Mouse (Mus musculus) liver, embryonic 13.5 days (tissue): ENCODE measurements around the gene Cpa2. TPM values are rescaled to one million over a fixed set of nuclear protein-coding genes. Genes with fewer than 3 reads are reported as not detected.

Source experiments
- ATAC-seq: fragments of 200-750 bp; cut with Nextera tagmentation; 2 replicates; pipeline ENCODE4 v1.8.0; 2017; ENCODE audit warnings: low read depth, mild to moderate bottlenecking, moderate number of reproducible peaks, moderate library complexity
- DNase-seq: peaks from one replicate; pipeline ENCODE4 v3.0.0; 2022
- H3K27ac ChIP-seq: fragments of 300-500 bp; sonication (generic); 2 replicates; pipeline ENCODE4 v1.5.1; 2015; ENCODE audit warnings: moderate library complexity, mild to moderate bottlenecking, inconsistent platforms
- H3K27me3 ChIP-seq: fragments of 300-500 bp; sonication (generic); 2 replicates; pipeline ENCODE4 v1.6.1; 2015; ENCODE audit warnings: mild to moderate bottlenecking, inconsistent platforms
- H3K36me3 ChIP-seq: fragments of 300-500 bp; sonication (generic); 2 replicates; pipeline ENCODE4 v1.6.1; 2015; ENCODE audit warnings: mild to moderate bottlenecking, inconsistent platforms
- H3K4me1 ChIP-seq: fragments of 300-500 bp; sonication (generic); replicated peaks from 2 replicates; pipeline ENCODE4 v1.6.1; 2015; ENCODE audit warnings: inconsistent platforms
- H3K4me2 ChIP-seq: fragments of 300-500 bp; sonication (generic); 2 replicates; pipeline ENCODE4 v1.6.1; 2015; ENCODE audit warnings: inconsistent platforms, mild to moderate bottlenecking, moderate library complexity
- H3K4me3 ChIP-seq: fragments of 300-500 bp; sonication (generic); replicated peaks from 2 replicates; pipeline ENCODE4 v1.5.1; 2015; ENCODE audit warnings: mild to moderate bottlenecking, inconsistent platforms
- H3K9ac ChIP-seq: fragments of 300-500 bp; sonication (generic); 2 replicates; pipeline ENCODE4 v1.6.1; 2015; ENCODE audit warnings: mild to moderate bottlenecking, inconsistent platforms
- H3K9me3 ChIP-seq: fragments of 300-500 bp; sonication (generic); replicated peaks from 2 replicates; pipeline ENCODE4 v1.6.1; 2016; ENCODE audit warnings: inconsistent platforms
- WGBS: fragments of 180-500 bp; shearing (Covaris S2); methylation state at CpG from one replicate; pipeline ENCODE4 v1.1.7; 2015; ENCODE audit not compliant: insufficient replicate concordance; 5-methylcytosine and 5-hydroxymethylcytosine counted together
- polyA plus RNA-seq: library from polyadenylated mRNA; unstranded; fragments of >200 nt; fragmentation: Nextera tagmentation; extraction: Ambion mirVana; gene quantifications from 2 replicates; pipeline ENCODE4 v1.2.1, GENCODE M21; 2015

Gene Cpa2
- polyA plus RNA-seq, 1 experiment from 2014 or later = 1.1 TPM

GRCm38 (mm10) chr6:30528800-30529199, 12.6 kb upstream of the Cpa2 start:
- Histone ChIP-seq H3K9ac (no peak overlapping the region), H3K27ac (no peak overlapping the region), H3K4me2 (no peak overlapping the region), H3K27me3 (peaks cover 17% of the 10 kb centered on the region), H3K4me1 (0 out of 2 replicates have a peak, but pooled peaks cover 5% of the 10 kb centered on the region), H3K4me3 (no peak overlapping the region), H3K36me3 (no peaks in the 10 kb centered on the region), H3K9me3 (no peaks in the 10 kb centered on the region)
- ATAC-seq (no peak), DNase-seq (no peak)
- WGBS = 54% methylated on average over 6 of the region's 6 CpGs

DNA sequence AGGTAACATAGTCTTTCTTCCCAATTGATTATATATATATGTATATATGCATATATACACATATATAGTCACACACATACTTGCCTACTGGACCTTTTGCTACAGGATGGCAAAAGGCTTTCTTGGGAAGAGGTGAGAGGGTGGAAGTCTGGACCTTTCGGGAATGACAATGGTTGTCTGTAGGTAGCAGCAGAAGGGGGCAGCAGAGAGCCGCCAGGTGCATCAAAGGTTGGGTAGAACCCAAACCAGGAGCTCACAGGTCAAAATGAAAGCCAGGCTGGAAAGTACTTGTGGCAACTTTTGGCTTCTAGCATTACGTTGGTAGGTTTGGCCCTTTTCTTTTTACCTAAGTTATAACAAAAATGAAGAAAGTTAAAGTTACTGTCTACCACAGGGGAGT, 6.0 kb upstream of the Cpa2 start:
- DNase-seq (no peak), ATAC-seq (no peak)
- H3K27me3 ChIP-seq = no peaks in the 10 kb centered on the region
- no peak overlapping the region for H3K4me3 ChIP-seq
- no peak overlapping the region for H3K4me2 ChIP-seq
- no peaks in the 10 kb centered on the region for H3K36me3 ChIP-seq
- no peaks in the 10 kb centered on the region for H3K4me1 ChIP-seq
- H3K9ac ChIP-seq = no peak overlapping the region
- H3K27ac ChIP-seq = no peak overlapping the region
- WGBS = 23% methylated on average over 3 of the region's 3 CpGs
- no peaks in the 10 kb centered on the region for H3K9me3 ChIP-seq

DNA sequence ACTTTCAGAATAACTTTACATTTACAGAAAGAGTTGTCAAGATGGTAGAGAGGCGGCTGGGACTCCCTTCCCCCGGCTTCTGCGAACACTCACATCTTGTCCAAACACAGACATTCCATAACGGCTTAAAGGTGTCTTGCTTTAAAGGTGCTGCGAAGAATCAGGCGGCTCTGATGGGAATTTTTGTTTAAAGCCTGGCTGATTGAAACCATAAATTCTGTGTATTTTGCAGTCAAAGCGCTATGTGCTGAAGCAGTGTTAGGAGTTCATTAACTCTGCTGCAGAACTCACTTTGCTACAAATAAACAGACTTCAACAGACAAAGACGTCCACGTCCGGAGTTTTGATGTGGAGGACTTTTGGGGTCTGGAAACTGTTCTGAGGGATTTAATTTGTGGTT, 3.1 kb upstream of the Cpa2 start:
- Histone ChIP-seq H3K27ac (no peak overlapping the region), H3K4me1 (no peaks in the 10 kb centered on the region), H3K9ac (no peak overlapping the region), H3K27me3 (peaks cover 20% of the 10 kb centered on the region), H3K36me3 (no peaks in the 10 kb centered on the region), H3K4me2 (no peak overlapping the region), H3K4me3 (no peak overlapping the region), H3K9me3 (no peaks in the 10 kb centered on the region)
- WGBS = 64% methylated on average over 10 of the region's 10 CpGs
- no peak for ATAC-seq
- DNase-seq = no peak

GRCm38 (mm10) chr6:30538800-30539199, 2.6 kb upstream of the Cpa2 start:
- H3K27ac ChIP-seq = no peak overlapping the region
- ATAC-seq = no peak

DNA sequence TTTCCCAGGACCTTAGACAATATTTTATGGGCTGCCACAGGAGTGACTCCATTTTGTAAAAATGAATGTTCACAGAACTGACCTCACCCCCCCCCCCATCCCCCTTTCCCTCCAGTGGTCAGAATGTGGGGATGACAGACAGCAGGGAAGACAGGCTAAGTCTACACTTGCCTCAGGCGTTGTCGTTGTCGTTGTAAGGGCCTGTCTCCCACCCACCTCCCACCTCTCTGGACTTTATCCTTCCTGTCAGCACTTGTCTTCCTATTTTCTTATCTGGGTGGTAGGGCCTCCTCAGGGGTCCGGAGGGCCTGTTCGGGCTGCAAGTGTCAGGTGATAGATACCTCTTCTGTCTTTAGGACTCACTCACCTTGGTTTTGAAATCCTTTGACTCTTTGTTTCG, 895 bp downstream of the Cpa2 start:
- Histone ChIP-seq H3K9me3 (no peaks in the 10 kb centered on the region), H3K4me1 (peaks cover 4% of the 10 kb centered on the region; the same call in 1 of the 2 replicates), H3K4me2 (no peak overlapping the region), H3K4me3 (no peak overlapping the region), H3K27me3 (peaks cover 58% of the 10 kb centered on the region), H3K9ac (no peak overlapping the region), H3K36me3 (no peaks in the 10 kb centered on the region), H3K27ac (no peak overlapping the region)
- DNase-seq (no peak), ATAC-seq (no peak)
- 30% methylated on average over 6 of the region's 6 CpGs for WGBS

More at GRCm38 (mm10) chr6:30538800-30539199, 2.6 kb upstream of the Cpa2 start:
- Histone ChIP-seq H3K9me3 (no peaks in the 10 kb centered on the region), H3K9ac (no peak overlapping the region), H3K4me3 (no peak overlapping the region), H3K27me3 (peaks cover 26% of the 10 kb centered on the region), H3K4me1 (no peaks in the 10 kb centered on the region), H3K36me3 (no peaks in the 10 kb centered on the region), H3K4me2 (no peak overlapping the region)
- WGBS = 62% methylated on average over 5 of the region's 5 CpGs
- DNase-seq = no peak

GRCm38 (mm10) chr6:30543077-30543476, 1.7 kb downstream of the Cpa2 start:
- Histone ChIP-seq H3K36me3 (no peaks in the 10 kb centered on the region), H3K4me2 (no peak overlapping the region), H3K9me3 (no peaks in the 10 kb centered on the region), H3K27me3 (peaks cover 66% of the 10 kb centered on the region), H3K9ac (no peak overlapping the region), H3K4me1 (peaks cover 9% of the 10 kb centered on the region; the same call in 1 of the 2 replicates), H3K4me3 (no peak overlapping the region), H3K27ac (no peak overlapping the region)
- 29% methylated on average over 12 of the region's 12 CpGs for WGBS
- DNase-seq (no peak), ATAC-seq (no peak)

GRCm38 (mm10) chr6:30543851-30544250, 2.5 kb downstream of the Cpa2 start:
- Histone ChIP-seq H3K4me1 (peaks cover 10% of the 10 kb centered on the region; the same call in 1 of the 2 replicates), H3K4me2 (no peak overlapping the region), H3K27me3 (peaks cover 73% of the 10 kb centered on the region), H3K36me3 (no peaks in the 10 kb centered on the region), H3K27ac (no peak overlapping the region), H3K9me3 (no peaks in the 10 kb centered on the region), H3K4me3 (no peak overlapping the region), H3K9ac (no peak overlapping the region)
- WGBS = 22% methylated on average over 8 of the region's 8 CpGs
- ATAC-seq = no peak
- no peak for DNase-seq

DNA sequence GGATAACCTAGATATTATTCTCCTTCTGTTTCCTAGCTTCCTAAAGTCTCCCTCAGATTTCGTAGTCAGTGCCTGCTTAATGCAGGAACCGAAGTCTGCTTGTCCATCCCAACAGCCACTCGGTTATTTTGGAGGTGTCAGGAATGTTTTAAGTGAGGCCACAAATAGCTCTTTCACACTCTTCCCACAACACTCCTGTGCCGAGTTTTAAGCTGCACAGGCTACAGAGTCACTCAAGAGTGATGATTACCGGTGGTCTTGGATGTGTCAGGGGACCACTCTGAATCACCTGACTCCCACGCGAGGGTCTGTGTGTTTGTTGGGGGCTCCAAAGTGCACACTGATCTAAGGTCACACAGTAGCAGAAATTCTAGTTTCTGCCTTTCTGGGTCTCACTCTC, 4.3 kb downstream of the Cpa2 start:
- H3K4me1 ChIP-seq = peaks cover 10% of the 10 kb centered on the region; the same call in 1 of the 2 replicates
- no peak for ATAC-seq
- WGBS = 70% methylated on average over 7 of the region's 7 CpGs
- no peak overlapping the region for H3K4me2 ChIP-seq
- H3K27ac ChIP-seq = no peak overlapping the region
- H3K27me3 ChIP-seq = peaks cover 90% of the 10 kb centered on the region
- H3K9me3 ChIP-seq = no peaks in the 10 kb centered on the region
- DNase-seq = no peak
- H3K9ac ChIP-seq = no peak overlapping the region
- H3K36me3 ChIP-seq = no peaks in the 10 kb centered on the region
- H3K4me3 ChIP-seq = no peak overlapping the region

DNA sequence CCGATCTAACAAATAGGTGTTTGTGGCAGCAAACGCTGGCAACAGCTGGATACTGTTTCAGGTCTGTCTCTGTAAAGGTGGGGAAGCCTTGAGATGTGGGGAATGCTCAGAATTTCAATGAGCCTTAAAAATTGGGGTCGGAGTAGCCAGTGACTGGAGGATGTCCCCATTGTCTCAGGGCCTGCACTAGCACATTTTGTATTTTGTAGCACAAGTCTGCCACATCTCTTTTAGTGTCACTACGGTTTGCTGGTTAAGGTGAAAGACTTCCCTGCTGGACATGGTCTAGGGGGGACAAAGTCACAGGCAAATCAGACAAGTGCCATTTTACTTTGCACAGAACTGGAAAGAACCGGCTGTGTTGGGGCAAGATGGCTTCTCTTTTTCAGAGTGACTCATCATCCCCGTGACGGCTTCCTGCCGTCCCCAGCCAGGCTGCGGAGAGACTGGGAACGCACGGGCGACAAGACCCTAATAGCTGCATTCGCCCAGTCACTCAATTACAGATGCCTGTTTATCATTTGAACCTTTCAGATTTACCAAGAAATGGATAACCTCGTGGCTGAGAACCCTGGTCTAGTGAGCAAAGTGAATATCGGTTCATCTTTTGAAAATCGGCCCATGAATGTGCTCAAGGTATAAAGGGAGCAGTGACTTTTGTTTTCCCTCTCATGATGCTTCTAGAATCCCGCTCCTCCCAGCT, 5.3 kb downstream of the Cpa2 start:
- Histone ChIP-seq H3K4me3 (peak overlapping the region; percentile 30), H3K9me3 (no peaks in the 10 kb centered on the region), H3K27ac (no peak overlapping the region; the same call in 1 of the 2 replicates), H3K36me3 (no peaks in the 10 kb centered on the region), H3K4me2 (peak overlapping the region; percentile 45), H3K4me1 (peaks cover 10% of the 10 kb centered on the region; the same call in 1 of the 2 replicates), H3K27me3 (peaks cover 95% of the 10 kb centered on the region), H3K9ac (no peak overlapping the region)
- DNase-seq (no peak), ATAC-seq (no peak)
- 14% methylated on average over 17 of the region's 17 CpGs for WGBS

DNA sequence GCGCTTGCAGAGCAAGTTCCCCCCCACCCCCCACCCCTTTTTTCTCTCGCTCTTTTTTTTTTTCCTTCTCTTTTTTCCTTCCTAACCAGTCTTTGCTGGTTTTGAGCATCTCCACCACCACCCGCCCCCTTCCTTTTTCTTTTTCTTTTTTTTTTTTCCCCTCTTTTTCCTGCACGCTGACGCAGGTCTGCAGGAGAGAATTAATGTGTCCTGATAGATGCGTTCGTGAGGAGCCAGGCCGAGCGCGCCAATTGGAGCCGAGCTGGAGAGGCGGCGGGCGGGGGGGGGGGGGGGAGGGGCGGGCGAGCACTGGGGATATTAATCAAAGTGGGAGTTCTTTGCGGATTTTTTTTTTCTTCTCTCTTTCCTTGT, 5.9 kb downstream of the Cpa2 start:
- WGBS = 2% methylated on average over 17 of the region's 17 CpGs
- H3K36me3 ChIP-seq = no peaks in the 10 kb centered on the region
- H3K27ac ChIP-seq = no peak overlapping the region
- H3K9ac ChIP-seq = no peak overlapping the region
- H3K4me3 ChIP-seq = peak overlapping the region; percentile 30
- peak overlapping the region; percentile 45 for H3K4me2 ChIP-seq
- no peak for DNase-seq
- H3K9me3 ChIP-seq = no peaks in the 10 kb centered on the region
- H3K27me3 ChIP-seq = peaks cover 94% of the 10 kb centered on the region
- no peak for ATAC-seq
- H3K4me1 ChIP-seq = peaks cover 10% of the 10 kb centered on the region; the same call in 1 of the 2 replicates

- Histone ChIP-seq H3K9ac (no peak overlapping the region), H3K4me3 (0 out of 2 replicates have a peak overlapping the region, but pooled peaks have one; percentile 30), H3K36me3 (no peaks in the 10 kb centered on the region), H3K4me2 (peak overlapping the region; percentile 45), H3K4me1 (peaks cover 10% of the 10 kb centered on the region; the same call in 1 of the 2 replicates), H3K9me3 (no peaks in the 10 kb centered on the region), H3K27ac (no peak overlapping the region), H3K27me3 (peaks cover 94% of the 10 kb centered on the region)
- no peak for DNase-seq
- 28% methylated on average over 9 of the region's 9 CpGs for WGBS
- ATAC-seq = no peak
Measured at GRCm38 (mm10) chr6:30547656-30548306, 6.4 kb downstream of the Cpa2 start.
